Mouse (Mus musculus) left cerebral cortex, postnatal 36 days (tissue): ENCODE measurements around the gene Fgf12. TPM values are rescaled to one million over a fixed set of nuclear protein-coding genes. Genes with fewer than 3 reads are reported as not detected.
A peak's percentile ranks its signal among the peaks of the same experiment; 100 is the strongest.

Experiments used
- DNase-seq, 2 experiments: peaks; one replicate each; pipeline ENCODE4 v3.0.0; 2021 to 2022; ENCODE audit warnings: low spot score in 2 of 2, mixed read lengths in 1 of 2
- intact Hi-C: fragments of 180-260 bp; cut with DNase I; formaldehyde crosslinking; loops from one replicate; pipeline ENCODE4 v1.15.1; 2025
- total RNA-seq, 2 experiments: library from RNA; stranded (reverse); gene quantifications; 2 replicates each; pipeline ENCODE4 v1.2.3; 2021

Gene Fgf12
- total RNA-seq, 2 experiments from 2014 or later: 307 to 314 TPM

GRCm38 (mm10) chr16:28497971-28498607 is 254.8 kb downstream of the Fgf12 start:
- intact Hi-C loops: loop anchor here (10.0 kb wide), 1 partner anchor 973 kb away; no protein-coding TSS in a partner anchor
- DNase-seq: peak in 1 of 2 experiments; percentile 36

DNA sequence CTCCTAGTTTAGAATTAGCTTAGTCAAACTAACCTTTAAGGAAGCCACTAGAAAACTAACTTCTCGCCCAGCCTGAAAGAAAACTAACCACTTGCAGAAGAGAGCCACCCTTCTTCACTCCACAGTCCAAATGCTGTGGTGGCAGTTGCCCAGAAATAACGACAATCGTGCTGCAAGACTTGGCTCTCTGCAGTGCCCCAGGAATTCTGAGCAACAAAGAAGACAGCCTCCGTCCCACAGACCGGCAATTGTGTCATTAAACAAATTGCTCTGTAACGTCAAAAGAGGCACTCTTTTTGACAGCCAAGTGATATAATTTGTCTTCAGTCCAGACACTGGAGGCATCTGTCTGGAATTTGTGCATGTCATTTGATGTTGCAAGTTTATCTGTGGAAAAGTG is 261.2 kb downstream of the Fgf12 start:
- intact Hi-C loops: loop anchor here (2.0 to 10.0 kb wide), 3 partner anchors 44 to 1023 kb away; no protein-coding TSS in a partner anchor
- DNase-seq: peak in 1 of 2 experiments; percentile 19

DNA sequence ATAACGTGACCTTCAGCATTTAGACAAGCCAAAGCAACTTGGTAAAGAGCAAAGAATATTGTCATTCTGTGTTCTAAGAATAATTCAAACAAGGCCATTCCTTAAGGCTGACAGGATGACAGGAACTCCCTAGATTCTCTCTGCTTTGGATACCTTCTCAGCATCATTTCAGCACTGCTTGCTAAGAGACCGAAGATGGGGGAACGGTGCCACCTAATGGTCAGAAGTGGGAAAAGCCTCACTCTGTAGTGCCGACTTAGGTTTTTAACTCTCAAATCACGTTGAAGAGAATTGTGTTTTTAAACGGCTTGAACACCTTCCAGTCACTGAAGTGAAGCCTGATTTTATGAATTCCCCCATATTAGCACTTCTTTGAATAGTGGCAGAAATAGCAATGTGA is 262.4 kb downstream of the Fgf12 start:
- intact Hi-C loops: loop anchor here (2.0 to 10.0 kb wide), 3 partner anchors 43 to 1022 kb away; no protein-coding TSS in a partner anchor
- DNase-seq: peak; percentile 77

DNA sequence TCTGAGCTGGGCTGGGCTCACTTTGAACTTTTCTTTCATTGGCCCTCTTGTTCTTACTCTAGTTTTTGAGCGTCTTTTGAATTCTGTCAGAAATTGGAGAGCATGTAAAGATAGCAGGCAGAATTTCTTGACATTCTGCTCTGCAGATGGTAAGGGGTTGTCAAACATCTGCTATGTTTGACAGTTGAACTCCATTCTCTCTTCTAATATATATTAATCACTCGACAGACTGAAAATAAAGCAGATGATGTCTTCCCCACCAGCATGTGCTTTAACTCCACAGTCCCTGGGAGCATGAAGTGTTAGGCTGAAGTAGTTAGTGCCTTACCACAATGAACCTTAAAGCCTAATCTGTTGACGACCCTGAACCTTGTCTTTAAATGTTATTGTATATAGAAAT is 267.9 kb downstream of the Fgf12 start:
- intact Hi-C loops: no loop called here
- DNase-seq: no peak

- intact Hi-C loops: no loop called here
- DNase-seq: no peak
Observed at GRCm38 (mm10) chr16:28479022-28479421, 273.8 kb downstream of the Fgf12 start.

DNA sequence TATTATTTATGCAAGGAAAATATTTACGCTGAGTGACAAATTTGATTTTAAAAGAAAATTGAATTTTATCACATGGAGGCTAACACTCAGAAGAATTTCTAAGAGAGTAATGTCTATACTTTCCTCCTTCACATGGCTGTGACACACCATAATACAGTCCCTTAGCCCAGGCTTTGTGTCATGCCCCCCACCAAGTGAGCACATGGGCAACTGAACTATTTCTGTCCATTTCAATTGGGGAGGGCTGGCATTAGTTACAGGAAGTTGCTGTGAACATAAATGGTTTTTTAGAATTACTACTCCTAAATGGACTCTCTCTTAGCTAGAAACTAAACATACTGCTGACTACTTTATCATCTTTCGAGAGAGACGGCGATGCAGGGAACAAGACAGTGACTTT is 276.2 kb downstream of the Fgf12 start:
- DNase-seq: no peak
- intact Hi-C loops: no loop called here

- intact Hi-C loops: no loop called here
- no peak for DNase-seq
Observed at GRCm38 (mm10) chr16:28475553-28475952, 277.3 kb downstream of the Fgf12 start.

DNA sequence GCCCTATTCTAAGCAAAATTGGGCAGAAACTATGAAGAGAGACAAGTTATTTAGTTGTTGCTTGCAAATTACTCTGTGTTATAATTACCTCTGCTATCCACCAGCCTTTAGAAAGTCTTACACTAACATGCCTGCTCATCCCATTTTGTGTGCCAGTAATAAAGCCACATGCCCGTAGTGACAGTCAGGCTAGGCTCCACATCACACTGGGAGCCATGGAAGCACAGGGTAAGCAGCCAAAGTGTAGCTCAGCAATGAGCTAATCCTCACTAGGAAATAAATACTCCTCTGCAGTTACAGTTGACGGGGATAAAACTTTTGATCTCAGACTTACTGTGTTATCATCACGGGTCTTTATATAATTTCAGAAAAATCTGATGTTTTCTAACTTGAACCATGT is 298.0 kb downstream of the Fgf12 start:
- intact Hi-C loops: no loop called here
- no peak for DNase-seq

DNA sequence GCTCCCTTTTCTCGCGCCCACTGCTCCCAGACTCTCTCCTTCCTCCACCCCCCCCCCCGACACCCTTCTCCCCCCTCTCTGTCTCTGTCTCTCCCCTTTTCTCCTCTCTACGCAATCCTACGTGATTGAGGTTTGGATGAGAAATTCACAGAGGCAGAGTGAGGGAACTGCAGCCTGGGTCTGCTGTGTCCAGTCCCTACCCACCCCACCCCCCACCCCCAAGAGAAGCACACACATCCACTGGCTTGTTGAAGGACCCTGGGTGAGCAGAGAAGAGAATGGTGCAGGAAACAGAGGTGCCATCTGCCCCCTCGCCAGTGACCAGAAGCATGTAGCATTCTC is 305.8 kb downstream of the Fgf12 start:
- no peak for DNase-seq
- intact Hi-C loops: loop anchor here (5.0 kb wide), 2 partner anchors 45 to 975 kb away; no protein-coding TSS in a partner anchor

DNA sequence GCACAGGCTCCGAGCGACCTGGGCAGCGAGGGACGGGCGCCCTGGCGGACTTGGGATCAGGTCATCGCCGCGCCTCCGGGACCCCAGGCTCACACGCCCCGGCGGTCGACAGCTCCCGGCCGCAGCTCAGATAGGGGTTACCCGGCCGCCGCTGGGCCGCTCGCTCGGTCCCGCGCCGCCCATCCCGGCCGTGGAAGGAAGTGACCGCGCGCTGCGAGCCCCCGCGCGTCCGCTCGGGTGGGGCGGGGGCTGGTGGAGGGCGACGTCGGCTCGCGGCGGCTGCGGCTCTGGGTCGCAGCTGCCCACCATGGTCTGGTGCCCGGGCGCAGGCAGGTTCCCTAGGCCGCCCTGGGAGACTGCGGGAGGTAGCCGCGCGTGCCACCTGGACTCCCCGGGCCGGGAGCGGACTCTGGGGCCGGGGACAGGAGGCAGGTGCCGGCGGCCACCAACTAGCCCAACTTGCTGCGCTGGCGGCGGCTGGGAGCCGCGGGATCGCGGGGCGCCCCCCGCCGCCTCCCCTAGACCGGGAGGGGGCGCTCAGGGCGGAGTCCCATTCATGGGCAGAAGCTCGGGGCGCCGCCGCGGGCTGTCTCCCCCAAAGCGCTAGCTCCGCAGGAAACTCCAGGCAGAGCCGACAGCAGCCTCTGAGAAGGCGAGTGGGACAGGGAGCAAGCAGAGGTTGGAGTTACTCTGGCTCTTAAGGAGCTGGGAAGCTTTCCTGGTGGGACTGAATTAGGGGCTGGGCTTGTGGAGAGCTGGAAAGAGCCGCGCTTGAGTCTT is 306.3 kb downstream of the Fgf12 start:
- intact Hi-C loops: loop anchor here (5.0 kb wide), 2 partner anchors 46 to 974 kb away; no protein-coding TSS in a partner anchor

DNA sequence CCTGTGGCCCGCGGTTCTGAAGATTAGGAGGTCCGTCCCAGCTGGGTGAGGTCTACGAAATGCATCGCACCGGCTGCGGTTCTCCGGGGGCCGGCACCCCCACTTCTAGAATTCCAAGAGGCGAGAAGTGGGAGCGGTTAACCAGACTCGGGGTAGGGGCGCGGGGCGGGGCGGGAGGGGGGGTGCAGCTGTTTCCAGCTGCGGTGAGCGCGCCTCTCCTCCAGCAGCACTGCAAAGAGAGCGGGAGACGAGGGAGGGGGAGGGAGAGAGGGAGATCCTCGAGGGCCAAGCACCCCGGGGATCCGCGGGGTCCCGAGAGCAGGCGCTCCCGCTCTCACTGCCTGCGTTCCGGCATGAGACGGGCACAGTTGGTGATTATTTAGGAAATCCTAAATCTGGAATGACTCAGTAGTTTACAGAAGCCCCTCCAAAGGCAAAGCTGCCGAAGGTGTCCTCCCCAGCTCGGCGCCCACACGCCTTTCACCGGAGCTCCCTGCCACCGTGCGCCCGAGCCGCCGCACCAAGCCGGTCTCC is 307.0 kb downstream of the Fgf12 start:
- intact Hi-C loops: loop anchor here (5.0 kb wide), 2 partner anchors 46 to 974 kb away; no protein-coding TSS in a partner anchor
- peak; percentile 29 to 35 for DNase-seq

More for the DNA sequence above, 306.3 kb downstream of the Fgf12 start:
- DNase-seq: peak; percentile 57 to 70

DNA sequence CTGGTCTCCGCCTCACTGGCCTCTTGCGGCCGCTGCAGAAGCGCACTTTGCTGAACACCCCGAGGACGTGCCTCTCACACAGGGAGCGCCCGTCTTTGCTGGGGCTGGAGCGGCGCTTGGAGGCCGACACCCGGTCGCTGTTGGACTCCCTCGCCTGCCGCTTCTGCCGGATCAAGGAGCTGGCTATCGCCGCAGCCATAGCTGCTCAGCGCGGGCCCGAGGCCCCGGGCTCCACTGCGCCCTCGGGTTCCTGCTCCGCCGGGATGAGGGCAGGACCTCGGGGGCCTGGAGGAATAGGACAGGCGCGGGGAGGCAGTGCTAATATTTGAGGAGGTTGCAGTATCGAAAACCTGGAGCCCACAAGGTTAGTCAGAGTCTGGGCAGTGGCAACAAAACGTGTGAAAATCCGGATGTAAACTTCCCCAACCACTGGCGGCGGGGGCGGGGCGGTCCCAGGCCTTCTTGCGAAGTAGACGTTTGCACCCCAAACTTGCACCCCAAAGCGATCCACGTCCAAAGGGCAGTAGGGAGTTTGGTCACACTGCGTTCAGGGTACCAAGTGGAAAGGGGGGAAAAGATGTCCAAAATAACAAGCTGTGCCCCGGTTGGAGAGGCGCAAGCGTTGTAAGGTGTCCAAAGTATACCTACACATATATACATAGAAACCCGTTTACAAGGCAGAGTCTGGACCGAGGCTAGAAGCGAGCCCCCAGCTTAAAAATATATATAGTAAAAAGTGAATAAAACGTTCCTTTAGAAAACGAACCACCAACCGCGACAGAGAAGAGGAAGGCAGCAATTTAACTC is 307.7 kb downstream of the Fgf12 start:
- DNase-seq: peak; percentile 33 to 44
- intact Hi-C loops: loop anchor here (5.0 kb wide), 2 partner anchors 47 to 973 kb away; no protein-coding TSS in a partner anchor

DNA sequence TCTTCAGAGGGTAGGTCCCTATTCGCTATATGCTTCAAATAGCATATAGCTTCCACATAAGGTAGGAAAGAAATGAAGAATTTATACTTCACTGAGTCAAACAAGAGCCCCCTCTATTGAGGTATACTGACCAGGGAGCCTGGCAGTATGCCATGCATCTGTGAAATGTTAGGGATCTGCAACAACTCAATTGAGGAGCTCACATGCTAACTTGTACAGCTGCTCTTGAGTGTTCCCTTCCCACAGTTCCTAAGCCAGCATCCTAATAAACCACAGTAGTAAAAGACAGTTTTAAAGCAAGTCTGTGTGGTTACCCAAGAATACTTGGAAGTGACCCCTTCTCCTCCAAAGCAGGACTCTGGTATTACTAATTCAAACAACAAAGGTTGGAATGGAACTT is 331.3 kb downstream of the Fgf12 start:
- intact Hi-C loops: no loop called here
- DNase-seq: no peak

GRCm38 (mm10) chr16:28419693-28420299 is 333.1 kb downstream of the Fgf12 start:
- intact Hi-C loops: no loop called here
- no peak for DNase-seq

- intact Hi-C loops: no loop called here
- DNase-seq: no peak
Observed at GRCm38 (mm10) chr16:28411210-28411817, 341.6 kb downstream of the Fgf12 start.

DNA sequence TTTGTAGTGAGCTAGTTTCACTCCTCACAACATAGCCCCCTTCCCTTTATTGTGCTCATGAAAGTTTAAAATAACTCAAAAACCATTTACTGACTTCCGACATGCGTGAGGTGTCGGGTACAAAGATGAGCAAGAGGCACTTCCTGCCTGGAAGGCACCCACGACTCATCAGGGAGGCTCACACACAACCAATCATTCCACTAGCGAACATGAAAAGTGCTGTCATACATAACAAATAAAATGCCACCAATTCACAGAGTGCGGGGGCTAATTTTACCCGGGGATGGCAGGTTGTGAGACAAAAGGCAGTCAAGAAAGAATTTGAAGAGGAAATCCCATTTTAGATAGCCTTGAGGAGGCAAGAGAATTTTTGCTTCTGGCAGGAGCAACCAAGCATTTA is 344.6 kb downstream of the Fgf12 start:
- no peak for DNase-seq
- intact Hi-C loops: no loop called here

DNA sequence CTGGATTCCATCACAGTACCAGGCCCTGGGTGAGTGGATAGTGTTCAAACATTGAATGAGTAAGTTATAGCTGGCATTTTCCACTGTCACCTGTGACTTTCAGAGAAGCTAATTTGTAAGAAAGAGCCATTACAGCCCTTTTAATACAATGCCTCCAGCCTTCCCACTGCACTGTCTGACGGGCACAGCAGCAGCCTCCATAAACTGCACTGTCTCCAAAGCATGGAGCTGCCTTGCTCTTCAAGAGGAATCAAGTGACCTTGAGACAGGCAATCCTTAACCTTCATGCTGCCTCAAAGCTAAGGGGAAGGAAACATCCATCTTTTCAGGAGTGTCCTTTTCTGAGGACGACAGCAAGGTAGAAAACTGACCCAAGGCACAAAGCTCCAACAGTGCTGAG is 345.0 kb downstream of the Fgf12 start:
- DNase-seq: no peak
- intact Hi-C loops: no loop called here

DNA sequence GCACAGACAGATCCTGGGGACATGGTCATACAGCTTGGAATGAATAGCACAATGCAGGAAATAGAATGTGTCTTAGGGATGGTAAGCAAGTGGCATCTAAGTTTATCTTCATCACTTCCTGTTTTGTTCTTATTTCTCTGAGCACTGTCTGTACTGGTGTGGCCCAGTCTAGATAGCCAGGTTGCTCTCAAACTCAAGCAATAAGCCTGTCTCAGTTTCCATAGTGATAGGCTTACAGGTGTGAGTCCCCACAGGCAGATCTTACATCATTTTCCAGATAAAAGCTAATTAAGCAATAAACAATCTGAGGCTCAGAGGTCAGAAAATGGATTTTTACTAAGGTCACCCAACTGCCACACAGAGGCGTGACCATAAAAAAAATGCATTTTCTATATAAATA is 348.7 kb downstream of the Fgf12 start:
- intact Hi-C loops: no loop called here
- DNase-seq: no peak

GRCm38 (mm10) chr16:28402701-28403100 is 350.2 kb downstream of the Fgf12 start:
- no peak for DNase-seq
- intact Hi-C loops: no loop called here
